31 mouse cellular contexts compared by ENCODE assay signal in genomic region chr5:119617856-119618255, GRCm38 (mm10). TPM values are rescaled to one million over a fixed set of nuclear protein-coding genes. Genes with fewer than 3 reads are reported as not detected.
DNase-seq lines count a peak whose midpoint lies in the region; ATAC-seq lines count a peak whose summit lies in the region.
"Had no signal": no experiment of that assay in that cellular context is flagged by ENCODE, and none has a peak within 500 bp of the region (broad histone marks: within the 10 kb centered on the region; RNA-seq: fewer than 3 reads in every experiment).

No protein-coding gene starts in this region.

- H3K4me2 ChIP-seq in midbrain, embryonic 11.5 days, result no peak overlapping the region
- no peak overlapping the region for H3K4me2 ChIP-seq in midbrain, embryonic 15.5 days
- H3K4me2 ChIP-seq: embryonic facial prominence, embryonic 13.5 days; embryonic facial prominence, embryonic 15.5 days; forebrain, embryonic 12.5 days had no signal

- WGBS in midbrain, embryonic 11.5 days, result 92% methylated on average over 2 of the region's 2 CpGs
- 93% methylated on average over 2 of the region's 2 CpGs for WGBS in midbrain, embryonic 15.5 days

- no peak for ATAC-seq in midbrain, embryonic 11.5 days (ENCODE audit: low FRiP score)
- ATAC-seq in midbrain, embryonic 15.5 days (replicated peaks), result no peak
- ATAC-seq: activated CD4-positive, CD25-positive, alpha-beta regulatory T cell, adult 4 months; CD4-positive, CD25-positive, alpha-beta regulatory T cell, adult 4 months; forebrain, embryonic 14.5 days; forebrain, embryonic 16.5 days; Patski had no signal

- no peak overlapping the region for H3K9ac ChIP-seq in midbrain, embryonic 11.5 days (ENCODE audit: low read length)
- H3K9ac ChIP-seq in midbrain, embryonic 15.5 days, result no peak overlapping the region
- H3K9ac ChIP-seq: embryonic facial prominence, embryonic 13.5 days; embryonic facial prominence, embryonic 15.5 days; forebrain, embryonic 12.5 days had no signal

- no peaks in the 10 kb centered on the region for H3K36me3 ChIP-seq in midbrain, embryonic 11.5 days (ENCODE audit: control insufficient read depth, insufficient read depth, low read length)
- no peaks in the 10 kb centered on the region for H3K36me3 ChIP-seq in midbrain, embryonic 15.5 days (replicated peaks)
- H3K36me3 ChIP-seq: embryonic facial prominence, embryonic 13.5 days; embryonic facial prominence, embryonic 15.5 days; forebrain, embryonic 10.5 days; forebrain, embryonic 12.5 days; G1E had no signal

- DNase-seq in midbrain, embryonic 11.5 days (ENCODE audit: low spot score, missing footprints), result peak; percentile 54
- DNase-seq in Muller cell, postnatal 12 days (ENCODE audit: inconsistent ontology term), result peak; percentile 50
- DNase-seq in brain, adult 2 months (ENCODE audit: low read depth, low spot score), result peak; percentile 2
- peak; percentile 20 for DNase-seq in gonadal fat pad, adult 2 months (ENCODE audit: low read depth)
- no peak for DNase-seq in left cerebral cortex, adult 8-10 months (ENCODE audit: low spot score in 2 of 2)
- DNase-seq in heart, adult 8-10 months (ENCODE audit: low spot score), result no peak
- DNase-seq in ovary, adult 18-20 months (ENCODE audit: low spot score), result no peak
- DNase-seq: adrenal gland, adult 8-10 months; adrenal gland, postnatal 14 days; adrenal gland, postnatal 36 days; B cell, adult 2 months; cerebellum, adult 11 months; cerebellum, adult 18-20 months; cerebellum, adult 8-10 months; cerebellum, postnatal 10 days; cerebellum, postnatal 25 days; embryo, embryonic 11 days had no signal

- H3K9me3 ChIP-seq in midbrain, embryonic 11.5 days (ENCODE audit: control insufficient read depth, low read length), result no peaks in the 10 kb centered on the region
- no peaks in the 10 kb centered on the region for H3K9me3 ChIP-seq in midbrain, embryonic 15.5 days
- H3K9me3 ChIP-seq: embryonic facial prominence, embryonic 13.5 days; embryonic facial prominence, embryonic 15.5 days; forebrain, embryonic 10.5 days; forebrain, embryonic 12.5 days had no signal

- H3K4me3 ChIP-seq in midbrain, embryonic 11.5 days (ENCODE audit: low read depth, low read length), result no peak overlapping the region
- H3K4me3 ChIP-seq in midbrain, embryonic 15.5 days, result no peak overlapping the region
- H3K4me3 ChIP-seq: embryonic facial prominence, embryonic 13.5 days; embryonic facial prominence, embryonic 15.5 days; erythroblast, embryonic 14.5 days; forebrain, embryonic 10.5 days; forebrain, embryonic 12.5 days had no signal

- H3K27me3 ChIP-seq in midbrain, embryonic 11.5 days (ENCODE audit: control insufficient read depth, insufficient read depth, low read length), result peaks cover 5% of the 10 kb centered on the region
- peaks cover 6% of the 10 kb centered on the region for H3K27me3 ChIP-seq in midbrain, embryonic 15.5 days (replicated peaks)
- H3K27me3 ChIP-seq: CH12.LX; embryonic facial prominence, embryonic 13.5 days; embryonic facial prominence, embryonic 15.5 days had no signal

- no peak overlapping the region for H3K27ac ChIP-seq in midbrain, embryonic 11.5 days (ENCODE audit: low read depth, low read length)
- no peak overlapping the region for H3K27ac ChIP-seq in midbrain, embryonic 15.5 days
- H3K27ac ChIP-seq: embryonic facial prominence, embryonic 13.5 days; embryonic facial prominence, embryonic 15.5 days; forebrain, embryonic 10.5 days; forebrain, embryonic 12.5 days had no signal

- H3K4me1 ChIP-seq in midbrain, embryonic 11.5 days (ENCODE audit: control insufficient read depth, insufficient read depth, low read length), result no peaks in the 10 kb centered on the region
- peaks cover 4% of the 10 kb centered on the region; the same call in 1 of the 2 replicates for H3K4me1 ChIP-seq in midbrain, embryonic 15.5 days

RNA-seq across cellular contexts. Expression of gene Tbx3, which starts 52.6 kb away (rescaled TPM):
- polyA plus RNA-seq in midbrain, embryonic 11.5 days (2014; fragmentation: Nextera tagmentation; extraction: Ambion mirVana), result 1.3 and 1.4 TPM in 2 replicates
- polyA plus RNA-seq in midbrain, embryonic 15.5 days (2015; fragmentation: Nextera tagmentation; extraction: Ambion mirVana), result 2.9 and 4.7 TPM in 2 replicates
- 36.1 and 62.8 TPM in 2 replicates for polyA plus RNA-seq in gonadal fat pad, adult 2 months (2012; rRNA removed)
- 1 to 10 TPM; 2.2 to 4.8 (median 3.4) TPM for total RNA-seq in left cerebral cortex, adult 8-10 months (2022)
- total RNA-seq in heart, adult 8-10 months (2022), result 10 to 100 TPM in 3 of 4 experiments, 1 to 10 TPM in 1; 8.9 to 12.7 (median 10.2) TPM
- total RNA-seq: CH12.LX; common myeloid progenitor, adult 5-6 weeks had no signal
- polyA plus RNA-seq: activated CD4-positive, CD25-positive, alpha-beta regulatory T cell, adult 4 months; erythroblast, embryonic 14.5 days; G1E; Patski had no signal

Comparison
In these comparisons a context has a peak if more than half of its experiments do, and no peak if none do; other contexts are left out.
1. DNase-seq: peak in midbrain, embryonic 11.5 days (single experiment), Muller cell, postnatal 12 days (single experiment), brain, adult 2 months (single experiment) and gonadal fat pad, adult 2 months (single experiment); none in left cerebral cortex, adult 8-10 months (0 of 2), heart, adult 8-10 months (single experiment) and ovary, adult 18-20 months (single experiment).